Mouse (Mus musculus) adrenal gland, postnatal 14 days (tissue): ENCODE data around the gene Dynlt1b. TPM values are rescaled to one million over a fixed set of nuclear protein-coding genes. Genes with fewer than 3 reads are reported as not detected.
A peak's percentile ranks its signal among the peaks of the same experiment; 100 is the strongest.
"Not testable (repeated sequence)": the region's sequence is repeated elsewhere in the genome, so short reads cannot be mapped to it uniquely, and the experiment has no call there.

ENCODE experiments used
- DNase-seq: peaks from one replicate; pipeline ENCODE4 v3.0.0; 2021; ENCODE audit warnings: mixed read lengths
- total RNA-seq: library from RNA; stranded (reverse); gene quantifications from 2 replicates; pipeline ENCODE4 v1.2.3, GENCODE M21; 2021

Gene Dynlt1b
- total RNA-seq, 1 experiment from 2014 or later: 109 TPM

DNA sequence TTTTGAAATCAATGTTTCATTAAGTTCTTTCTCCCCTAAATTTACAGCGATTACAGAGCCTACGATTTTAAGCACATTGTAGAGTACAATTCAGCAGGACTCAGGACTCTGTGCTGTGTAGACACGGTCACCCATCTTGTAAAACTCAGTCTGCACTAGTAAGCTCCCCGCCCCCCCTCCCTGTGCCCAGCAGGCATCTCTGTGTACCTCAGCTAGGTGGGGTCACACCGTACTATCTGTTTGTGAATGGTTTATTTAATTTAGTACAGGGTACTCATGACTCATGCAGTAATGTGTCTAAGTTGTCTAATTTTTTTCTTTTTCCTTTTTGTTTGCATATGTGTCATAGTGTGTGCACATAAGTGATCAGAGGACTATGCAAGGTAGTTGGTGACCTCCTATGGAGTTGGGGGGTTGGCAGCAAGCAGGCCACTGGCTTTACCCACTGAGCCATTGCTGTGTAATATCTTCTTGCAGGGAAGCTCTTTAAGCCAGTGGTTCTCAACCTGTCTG, 31.2 kb downstream of the Dynlt1b start:
- not testable (repeated sequence) for DNase-seq

DNA sequence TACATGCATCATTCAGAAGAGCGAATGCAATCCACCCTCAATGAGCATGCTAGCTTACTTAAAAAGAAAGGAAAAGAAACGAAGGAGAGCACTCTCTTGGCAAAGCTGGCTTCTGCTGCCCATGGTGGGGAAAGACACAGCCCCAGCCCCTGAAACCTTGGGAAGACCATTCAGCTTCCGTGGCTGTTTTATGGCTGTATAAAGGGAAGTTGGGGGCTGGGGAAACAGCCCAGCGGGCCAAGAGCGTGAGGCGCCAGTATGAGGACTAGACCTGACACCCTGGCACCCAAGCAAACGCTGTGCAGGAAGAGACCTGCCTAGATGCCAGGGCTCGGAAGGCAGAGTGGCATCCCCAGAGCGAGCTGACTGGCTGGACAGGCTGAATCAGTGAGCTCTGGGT, 35.8 kb downstream of the Dynlt1b start:
- DNase-seq: not testable (repeated sequence)

DNA sequence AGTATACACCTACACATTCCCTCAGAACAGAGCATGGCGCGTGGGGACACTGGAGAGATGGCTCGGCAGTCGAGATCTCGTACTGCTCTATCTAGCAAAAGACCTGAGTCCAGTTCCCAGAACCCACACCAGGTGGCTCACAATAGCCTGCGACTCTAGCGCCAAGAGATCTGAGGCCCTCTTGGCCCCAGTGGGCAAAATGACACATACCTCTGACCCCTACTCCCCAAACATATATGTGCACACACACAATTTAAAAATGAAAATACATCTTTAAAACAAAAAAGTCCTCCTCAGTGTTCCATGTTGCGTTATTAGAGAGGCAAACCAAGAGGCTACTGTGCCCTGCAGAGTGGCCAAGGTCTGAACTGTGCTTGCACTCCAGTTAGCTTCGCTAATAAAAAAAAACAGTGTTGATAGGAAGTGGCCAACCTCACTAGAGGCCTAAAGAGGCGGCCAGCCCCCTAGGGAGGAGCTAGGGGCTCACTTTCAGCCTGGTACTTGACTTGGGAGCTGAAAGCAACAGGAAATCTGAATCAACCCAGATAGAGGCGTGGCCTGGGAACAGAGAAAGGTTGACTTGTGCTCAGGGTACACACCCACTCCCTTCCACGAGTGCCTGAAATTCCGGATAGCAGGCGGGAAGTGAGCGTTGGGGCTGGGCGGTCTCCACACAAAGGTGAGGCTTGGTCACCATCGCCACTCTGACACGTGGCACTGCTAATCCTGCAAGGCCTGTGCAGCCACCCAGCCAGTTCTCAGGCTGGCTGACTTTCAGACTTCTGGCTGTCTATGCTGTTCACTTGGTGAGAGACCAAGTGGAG, 37.9 kb downstream of the Dynlt1b start:
- DNase-seq: not testable (repeated sequence)

DNA sequence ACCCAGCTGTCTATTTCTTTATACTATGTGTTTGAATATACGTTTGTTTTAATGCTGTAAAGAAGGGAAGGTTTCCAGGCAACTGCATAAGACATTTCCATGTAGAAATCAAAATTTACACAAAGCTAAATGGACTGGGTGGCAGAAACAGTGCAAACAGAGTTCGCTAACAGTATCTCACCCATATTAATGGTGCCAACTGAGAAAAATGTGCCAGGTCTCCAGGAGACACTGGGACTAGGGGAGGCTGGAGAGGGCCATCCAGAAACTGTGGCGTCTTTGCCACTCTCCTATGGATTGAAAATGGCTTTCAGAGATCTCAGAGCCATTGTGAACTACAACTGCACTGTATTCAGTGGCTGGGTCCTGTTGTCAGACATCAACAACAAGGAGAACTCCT, 40.1 kb downstream of the Dynlt1b start:
- DNase-seq: not testable (repeated sequence)

DNA sequence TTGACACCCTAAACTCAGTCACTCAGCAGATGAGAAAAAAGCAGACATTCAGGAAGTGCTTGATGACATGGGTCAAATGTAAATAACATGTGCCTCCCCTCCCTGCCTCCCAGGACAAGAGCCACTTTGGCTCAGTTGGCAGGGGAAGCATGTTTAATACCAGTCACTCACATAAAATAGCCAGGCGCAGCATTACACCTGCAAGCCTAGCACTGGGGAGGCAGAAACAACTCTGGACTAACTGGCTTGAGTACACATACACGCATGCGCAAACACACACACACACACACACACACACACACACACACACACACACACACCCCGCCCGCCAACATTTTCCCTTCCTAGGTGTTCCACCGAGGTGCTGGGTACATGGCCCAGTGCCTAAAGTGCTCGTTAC, 40.8 kb downstream of the Dynlt1b start:
- DNase-seq: not testable (repeated sequence)

DNA sequence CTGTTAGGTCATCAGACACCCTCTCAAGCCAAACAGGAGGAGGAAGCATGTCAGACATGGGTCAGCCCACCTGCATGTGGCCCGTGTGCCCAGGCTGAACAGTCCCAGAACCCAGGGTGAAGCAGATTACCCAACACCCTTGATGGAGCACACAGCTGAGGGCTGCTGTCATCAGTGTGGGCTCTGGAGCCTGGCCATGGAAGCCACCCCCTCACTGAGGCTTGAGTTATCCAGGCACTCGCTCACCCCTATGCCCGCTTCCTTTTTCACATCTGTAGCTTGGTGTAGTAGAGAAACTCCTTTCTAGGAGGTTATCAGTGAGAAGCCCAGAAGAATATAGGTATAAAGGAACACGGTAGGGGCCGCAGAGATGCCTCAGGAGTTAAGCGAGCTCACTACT, 45.4 kb downstream of the Dynlt1b start:
- not testable (repeated sequence) for DNase-seq

DNA sequence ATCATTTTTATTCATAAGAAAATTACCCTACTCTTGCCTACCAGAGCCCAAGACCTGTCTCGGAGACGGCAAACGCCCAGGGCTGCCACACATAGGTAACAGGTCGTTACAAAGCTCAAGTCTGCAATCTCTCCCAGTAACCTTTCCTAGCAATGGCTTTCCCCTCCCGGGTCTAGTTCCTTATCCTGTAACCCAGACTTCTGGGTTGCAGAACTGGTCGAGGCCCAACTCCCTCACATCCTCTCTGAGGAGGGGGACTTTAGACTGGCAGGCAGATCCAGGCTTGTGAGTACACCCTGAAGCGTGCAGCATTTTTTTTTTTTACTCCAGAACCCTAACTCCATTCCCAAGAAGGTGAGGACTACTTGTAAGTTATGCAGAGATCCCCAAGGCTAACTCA, 46.0 kb downstream of the Dynlt1b start:
- DNase-seq: not testable (repeated sequence)

DNA sequence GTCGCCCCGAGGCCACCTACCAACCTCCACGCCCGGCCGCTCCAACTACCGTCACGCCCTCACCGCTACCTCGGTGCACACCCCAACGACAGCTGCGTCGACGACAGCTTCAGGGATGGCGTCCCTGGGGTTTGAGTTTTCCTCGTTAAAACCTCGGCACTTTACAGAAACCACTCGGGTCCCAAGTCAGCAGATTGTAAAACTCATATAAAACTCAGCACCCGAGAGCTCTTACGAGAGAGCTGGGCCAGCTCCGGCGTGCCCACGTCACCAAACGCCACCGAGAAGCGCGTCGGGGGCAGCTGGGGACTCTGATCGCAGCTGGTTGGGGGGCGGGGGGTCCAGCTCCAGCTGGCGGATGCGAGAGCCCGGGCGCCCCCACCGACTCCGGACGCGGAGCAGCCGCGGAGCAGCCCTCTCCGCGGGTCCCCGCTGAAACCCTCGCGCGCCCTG, 46.6 kb downstream of the Dynlt1b start:
- DNase-seq: peak; percentile 39

DNA sequence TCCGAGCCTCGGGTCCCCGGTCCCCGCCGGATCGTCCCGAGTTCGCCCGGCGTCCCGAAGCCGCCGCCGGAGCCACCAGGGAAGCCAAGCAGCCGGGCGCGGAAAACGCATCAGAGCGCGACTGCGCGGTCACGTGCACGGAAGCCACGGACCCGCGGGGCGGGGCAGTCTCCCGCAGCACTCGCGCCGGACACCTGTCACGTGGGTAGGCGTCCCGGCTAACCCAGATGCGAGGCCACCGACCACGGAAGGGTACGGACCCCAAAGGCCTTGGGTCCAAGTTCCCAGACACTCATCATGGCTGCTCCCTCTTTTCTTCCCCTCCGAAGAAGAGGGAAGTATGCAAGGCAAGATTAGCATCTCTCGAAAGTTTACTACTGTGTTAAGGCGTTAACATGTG, 47.1 kb downstream of the Dynlt1b start:
- DNase-seq: peak; percentile 14

DNA sequence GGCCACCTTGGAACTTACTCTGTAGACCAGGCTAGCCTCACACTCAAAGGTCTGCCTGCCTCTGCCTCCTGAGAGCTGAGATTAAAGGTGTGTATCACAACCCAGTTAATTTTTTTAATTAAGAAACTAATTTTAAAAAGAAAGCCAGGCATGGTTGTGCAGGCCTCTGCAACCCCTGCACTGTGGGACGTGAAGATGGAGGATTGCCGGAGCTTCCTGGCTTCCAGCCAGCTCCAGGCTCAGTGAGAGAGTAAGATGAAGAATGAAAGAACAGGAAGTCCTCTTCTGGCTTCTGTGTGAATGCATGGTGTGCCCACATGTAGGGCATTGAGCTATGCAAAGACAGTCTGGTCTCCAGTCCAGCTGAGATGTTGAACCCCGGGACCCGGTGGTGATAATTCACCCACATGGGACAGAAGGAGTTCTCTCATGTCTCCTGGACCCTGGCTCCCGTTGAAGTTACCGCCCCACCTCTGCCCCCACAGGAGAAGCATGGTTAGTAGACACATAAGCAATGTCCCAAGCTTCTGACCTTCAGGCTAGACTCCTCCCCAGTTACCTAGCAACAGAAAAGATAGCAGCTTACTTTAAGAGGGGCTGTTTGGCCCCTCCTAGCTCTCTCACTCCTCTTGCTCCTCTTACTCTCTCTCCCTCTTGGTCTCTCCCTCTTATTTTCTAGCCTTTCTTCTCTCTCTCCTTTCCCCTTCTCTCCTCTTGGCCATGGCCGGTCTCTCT, 51.1 kb downstream of the Dynlt1b start:
- DNase-seq: not testable (repeated sequence)

DNA sequence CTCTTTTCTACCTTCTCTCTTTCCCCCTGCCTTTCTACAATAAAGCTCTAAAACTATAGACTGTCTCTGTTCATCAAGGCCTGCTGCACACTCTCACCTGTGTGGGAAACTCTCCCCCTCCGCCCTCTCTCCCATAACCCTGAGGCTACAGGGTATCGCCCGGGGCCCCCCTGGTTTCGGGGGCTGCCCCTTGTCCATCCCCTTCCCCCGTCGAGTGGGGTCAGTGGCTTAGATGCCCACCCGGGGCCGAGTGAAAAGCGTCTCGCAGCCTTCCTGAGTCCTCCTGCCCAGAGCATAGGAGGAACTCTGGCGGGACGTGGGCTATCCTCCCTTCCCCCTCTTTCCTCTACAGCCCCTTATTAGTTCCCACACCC, 51.7 kb downstream of the Dynlt1b start:
- DNase-seq: not testable (repeated sequence)

DNA sequence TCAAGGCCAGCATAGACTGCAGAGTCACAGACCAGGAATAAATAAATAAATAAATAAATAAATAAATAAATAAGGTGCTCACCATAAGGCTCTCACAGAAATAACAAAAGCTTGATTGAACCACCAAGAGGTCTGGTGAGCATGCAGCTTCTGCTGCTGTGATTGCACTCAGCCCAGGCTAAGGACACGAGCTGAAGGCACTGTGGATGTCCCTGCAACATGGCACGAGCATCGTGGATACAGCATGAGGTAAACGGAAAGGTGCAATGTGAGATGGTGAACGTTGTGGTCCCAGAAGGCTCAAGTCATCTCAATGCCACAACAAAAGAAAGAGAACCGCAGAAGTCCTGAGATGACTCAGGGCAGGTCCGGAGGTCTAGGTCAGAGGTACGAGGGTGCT, 52.3 kb downstream of the Dynlt1b start:
- DNase-seq: not testable (repeated sequence)

Other genes starting within 250 kb of the Dynlt1b start
- gene Tmem181a, start 173.3 kb upstream of the Dynlt1b start, total RNA-seq: 11.4 and 13.0 TPM in 2 replicates
- gene Dynlt1a, start 112.6 kb upstream of the Dynlt1b start, total RNA-seq: 3.8 and 5.3 TPM in 2 replicates
- 9.2 and 16.4 TPM in 2 replicates for gene Dynlt1c, start 171.6 kb downstream of the Dynlt1b start, total RNA-seq
- 105 and 109 TPM in 2 replicates for gene Dynlt1f, start 225.8 kb downstream of the Dynlt1b start, total RNA-seq
- gene Sytl3, start 229.0 kb downstream of the Dynlt1b start, total RNA-seq: 0.85 and 1.5 TPM in 2 replicates